Mouse (Mus musculus): ENCODE measurements around the gene Gpr143.
"Not testable (repeated sequence)": the region's sequence is repeated elsewhere in the genome, so short reads cannot be mapped to it uniquely, and the experiment has no call there.

Gpr143 gene

GRCm38 (mm10) chrX:152781720-152782403, at the start of gene Gpr143:
Gene Gpr143 (plus strand): TSS chrX:152781921.
- DNase-seq (ENCODE audit: low spot score) = peak; percentile 5

DNA sequence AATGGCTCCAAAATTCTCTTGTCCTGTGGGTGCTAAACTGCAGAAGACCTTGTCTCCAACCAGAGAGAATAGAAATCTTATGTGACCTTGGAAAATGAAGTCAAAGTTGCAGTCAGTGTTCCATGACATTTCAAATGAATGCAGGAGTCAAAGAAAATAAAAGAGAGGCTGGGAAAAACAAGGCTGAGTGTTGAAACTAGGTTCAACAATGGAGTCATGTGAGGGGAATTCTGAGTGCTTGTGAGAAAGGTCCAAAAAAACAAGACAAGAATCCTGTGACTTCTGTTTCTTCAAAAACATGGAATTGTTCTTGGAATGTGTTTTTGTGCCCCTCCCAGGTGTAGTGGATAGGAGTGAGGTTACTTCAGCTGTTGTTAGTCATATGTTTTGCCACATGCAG, 46.4 kb upstream of the Gpr143 start:
- DNase-seq (ENCODE audit: low spot score) = no peak

DNA sequence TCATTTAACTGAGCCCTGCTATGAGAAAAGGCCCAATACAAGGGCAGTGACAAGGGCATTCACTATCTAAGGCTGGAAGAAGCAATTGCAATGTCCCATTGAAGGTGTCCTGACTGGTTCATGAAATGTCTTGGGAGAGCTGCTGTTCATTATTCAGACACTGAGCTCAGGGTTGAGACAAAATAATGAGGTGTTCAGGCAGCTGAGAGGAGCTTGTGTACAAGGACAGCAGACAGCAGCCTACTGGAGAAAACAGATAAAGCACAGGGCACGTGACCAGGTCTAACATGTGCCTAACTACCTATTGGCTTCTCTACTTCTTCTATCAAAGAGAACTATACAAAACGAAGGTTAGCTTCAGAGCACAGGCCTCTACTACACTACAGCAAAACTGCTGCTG, 43.5 kb upstream of the Gpr143 start:
- DNase-seq (ENCODE audit: low spot score) = no peak

GRCm38 (mm10) chrX:152738759-152739368, 42.9 kb upstream of the Gpr143 start:
- no peak for DNase-seq (ENCODE audit: low spot score)

DNA sequence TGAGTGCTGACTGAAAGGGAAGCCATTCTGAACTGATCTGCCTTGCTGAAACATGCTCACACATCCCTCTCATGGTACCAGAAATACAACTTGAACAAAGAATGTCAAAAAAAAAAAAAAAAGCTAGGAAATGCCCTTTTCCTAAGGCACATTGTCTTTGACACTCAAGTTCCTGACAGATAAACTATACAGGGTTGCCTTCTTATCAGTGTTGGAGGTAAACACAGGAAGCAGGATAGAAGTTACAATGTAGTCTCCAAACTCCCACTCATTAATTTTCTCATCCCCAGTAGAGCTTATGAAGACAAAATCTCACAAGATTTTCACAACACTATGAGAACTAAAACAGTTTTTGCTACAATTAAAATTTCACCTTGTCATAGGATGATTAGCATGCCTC, 38.1 kb upstream of the Gpr143 start:
- no peak for DNase-seq (ENCODE audit: low spot score)

GRCm38 (mm10) chrX:152745925-152746324, 35.8 kb upstream of the Gpr143 start:
- no peak for DNase-seq (ENCODE audit: low spot score)

DNA sequence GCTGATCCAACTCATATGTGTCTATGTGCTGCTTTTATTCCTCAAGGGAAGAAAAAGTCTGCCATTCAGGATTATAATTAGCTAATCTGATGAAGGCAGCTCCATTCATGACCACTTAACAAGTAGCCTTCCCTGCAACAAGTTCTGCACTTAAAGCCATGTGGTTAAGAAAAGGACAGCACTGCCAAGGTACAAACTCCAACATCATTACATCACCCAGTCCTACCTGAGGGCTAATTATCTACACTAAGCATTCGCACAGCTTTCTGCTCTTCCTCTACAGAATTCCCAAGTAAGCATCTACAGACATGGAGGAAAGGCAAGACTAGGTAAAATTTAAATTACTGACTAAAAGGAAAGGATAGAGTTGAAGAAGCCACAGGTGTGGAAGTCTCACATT, 25.9 kb upstream of the Gpr143 start:
- no peak for DNase-seq (ENCODE audit: low spot score)

DNA sequence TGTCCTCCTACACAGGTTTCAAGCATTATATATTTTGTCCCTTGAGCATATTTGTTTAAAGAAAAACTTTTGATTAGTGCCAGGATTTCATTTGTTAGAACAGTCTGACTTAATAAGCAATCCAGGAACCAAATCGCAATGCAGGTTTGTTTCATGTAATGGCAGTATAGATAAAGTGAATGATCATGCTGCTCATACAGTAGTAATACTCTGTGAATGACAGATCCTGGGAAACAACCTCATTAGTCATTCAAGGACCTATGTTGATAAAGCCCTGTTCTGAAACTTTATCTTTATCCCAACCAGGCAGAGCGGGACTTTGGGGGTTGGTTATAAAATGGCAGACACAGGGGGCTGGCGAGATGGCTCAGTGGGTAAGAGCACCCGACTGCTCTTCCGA, 25.4 kb upstream of the Gpr143 start:
- DNase-seq (ENCODE audit: low spot score) = no peak

- DNase-seq (ENCODE audit: low spot score) = no peak
Observed at GRCm38 (mm10) chrX:152762437-152762836, 19.3 kb upstream of the Gpr143 start.

GRCm38 (mm10) chrX:152762855-152763254, 18.9 kb upstream of the Gpr143 start:
- DNase-seq (ENCODE audit: low spot score) = no peak

DNA sequence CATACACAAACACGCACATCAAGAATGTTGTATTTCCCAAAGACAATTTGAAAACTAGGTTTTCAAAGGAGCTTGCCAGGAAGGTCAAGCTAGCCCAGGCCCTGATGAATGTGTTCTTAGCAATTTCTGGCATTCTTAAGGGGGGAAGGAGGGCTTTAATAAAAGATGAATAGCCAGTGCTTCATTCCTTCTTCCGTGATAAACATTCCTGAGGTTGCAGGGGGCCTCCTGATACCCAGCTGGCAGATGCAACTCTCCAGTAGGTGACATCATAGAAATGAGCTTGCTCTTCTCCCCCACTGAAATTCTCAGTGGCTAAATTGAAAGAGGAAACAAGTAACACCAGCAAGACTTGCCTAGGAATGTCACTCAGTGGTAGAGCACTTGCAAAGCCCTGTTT, 17.6 kb upstream of the Gpr143 start:
- DNase-seq (ENCODE audit: low spot score) = no peak

GRCm38 (mm10) chrX:152768891-152769599, 12.7 kb upstream of the Gpr143 start, which contains the start of gene Shroom2:
Gene Shroom2 (minus strand): TSS chrX:152769465.
- peak; percentile 40 for DNase-seq (ENCODE audit: low spot score)

GRCm38 (mm10) chrX:152769600-152770157, 12.0 kb upstream of the Gpr143 start:
- DNase-seq (ENCODE audit: low spot score) = peak; percentile 77

DNA sequence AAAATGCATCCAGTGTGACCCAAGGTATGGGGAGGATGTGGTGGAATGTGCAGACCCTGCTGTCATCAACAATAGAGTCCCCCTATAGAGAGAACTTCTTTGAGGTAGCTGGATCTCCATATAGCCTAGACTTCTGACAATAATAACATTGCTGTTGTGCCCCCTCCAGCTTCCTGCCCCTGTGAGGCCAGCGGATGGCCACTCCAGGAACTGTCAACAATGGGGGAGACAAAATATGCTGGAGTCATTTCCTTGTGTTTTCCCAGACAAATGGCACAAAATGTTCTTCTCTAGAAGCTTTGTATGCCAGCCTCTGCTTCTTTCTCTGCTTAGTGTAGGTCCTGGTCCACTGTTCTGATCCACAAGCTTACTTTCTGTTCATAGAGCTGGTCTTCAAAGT, 6.4 kb downstream of the Gpr143 start:
- DNase-seq (ENCODE audit: low spot score) = no peak

DNA sequence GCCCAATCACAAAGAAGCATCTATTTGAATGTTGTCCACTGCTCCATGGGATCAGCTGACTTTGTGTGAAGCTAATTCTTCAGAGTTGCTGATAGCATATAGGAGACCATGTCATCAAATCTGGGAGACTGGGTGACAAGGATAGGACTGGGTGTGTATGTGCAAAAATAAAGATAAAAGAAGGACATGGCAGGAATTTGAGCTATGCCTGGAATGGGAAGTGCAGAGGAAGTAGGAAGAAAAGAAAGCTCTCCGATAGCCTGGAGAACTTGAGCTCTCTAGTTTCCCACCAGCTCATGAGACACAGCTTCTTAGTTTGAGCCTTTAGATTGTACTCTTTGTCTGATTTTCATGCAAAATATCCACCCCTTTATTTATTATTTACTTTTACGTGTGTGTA, 6.9 kb downstream of the Gpr143 start:
- DNase-seq (ENCODE audit: low spot score) = no peak

- DNase-seq (ENCODE audit: low spot score) = no peak
Observed at GRCm38 (mm10) chrX:152805317-152805716, 23.6 kb downstream of the Gpr143 start.

DNA sequence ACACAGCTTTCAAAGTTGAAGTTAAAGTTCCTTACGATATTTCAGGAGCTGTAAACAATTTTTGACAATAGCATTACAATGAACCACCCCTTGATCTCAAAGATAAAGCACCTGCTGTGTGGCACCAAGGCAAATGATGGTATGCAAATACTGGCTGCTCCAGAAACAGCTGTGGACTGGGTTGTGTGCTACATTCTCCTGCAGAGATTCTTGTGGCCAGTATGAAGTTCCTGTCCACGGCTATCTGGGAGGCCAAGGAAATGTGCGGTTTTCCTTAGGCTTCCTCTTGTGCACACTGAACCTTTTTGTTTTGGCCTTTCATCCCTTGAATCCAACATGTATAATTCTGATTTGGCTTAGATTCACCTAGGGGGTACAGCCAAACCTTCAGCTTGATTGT, 31.6 kb downstream of the Gpr143 start:
- no peak for DNase-seq (ENCODE audit: low spot score)

DNA sequence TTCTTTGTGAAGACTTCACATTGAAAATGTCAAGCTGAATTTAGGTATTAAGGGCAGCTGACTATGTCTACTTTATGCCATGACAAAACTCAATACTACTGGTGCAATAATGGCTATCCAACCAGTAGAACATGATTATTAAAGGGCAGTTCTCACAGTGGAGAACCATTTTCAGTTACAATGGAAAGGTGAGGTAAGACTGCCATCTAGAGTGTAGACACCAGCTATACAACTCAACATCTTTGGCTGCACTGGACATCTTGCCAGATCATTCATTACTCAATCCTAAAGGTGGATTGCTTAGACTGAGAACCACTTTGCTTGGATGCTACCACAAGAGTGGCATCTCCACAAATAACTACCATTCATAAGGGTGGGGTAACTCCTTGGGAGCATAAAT, 37.3 kb downstream of the Gpr143 start:
- DNase-seq (ENCODE audit: low spot score) = no peak

DNA sequence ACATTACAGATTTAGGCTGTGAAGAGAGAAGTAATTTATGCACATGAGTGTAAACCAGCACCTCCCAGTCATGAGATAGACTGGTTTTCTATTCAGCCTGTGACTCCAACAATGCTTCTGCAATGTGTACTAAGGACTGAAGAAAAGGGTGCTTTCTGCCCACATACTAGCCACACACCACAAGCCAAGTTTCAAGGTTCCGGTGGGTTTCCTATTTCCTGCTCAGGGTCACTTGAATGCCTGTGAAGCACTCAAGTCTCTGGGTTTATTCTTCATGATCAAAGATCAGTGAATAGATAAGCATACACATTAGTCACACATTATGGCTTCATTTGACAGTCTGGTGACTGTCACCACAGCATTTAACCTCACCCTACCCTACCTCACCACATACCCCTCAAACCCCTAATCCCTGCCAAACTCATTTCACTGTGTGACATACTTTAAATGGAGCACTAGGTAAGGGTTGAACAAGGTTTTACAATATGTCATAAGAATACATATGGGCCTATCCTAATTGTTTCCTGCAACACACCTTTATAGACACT, 49.4 kb downstream of the Gpr143 start:
- not testable (repeated sequence) for DNase-seq (ENCODE audit: low spot score)

- not testable (repeated sequence) for DNase-seq (ENCODE audit: low spot score)
Observed at GRCm38 (mm10) chrX:152834940-152835339, 53.2 kb downstream of the Gpr143 start.

DNA sequence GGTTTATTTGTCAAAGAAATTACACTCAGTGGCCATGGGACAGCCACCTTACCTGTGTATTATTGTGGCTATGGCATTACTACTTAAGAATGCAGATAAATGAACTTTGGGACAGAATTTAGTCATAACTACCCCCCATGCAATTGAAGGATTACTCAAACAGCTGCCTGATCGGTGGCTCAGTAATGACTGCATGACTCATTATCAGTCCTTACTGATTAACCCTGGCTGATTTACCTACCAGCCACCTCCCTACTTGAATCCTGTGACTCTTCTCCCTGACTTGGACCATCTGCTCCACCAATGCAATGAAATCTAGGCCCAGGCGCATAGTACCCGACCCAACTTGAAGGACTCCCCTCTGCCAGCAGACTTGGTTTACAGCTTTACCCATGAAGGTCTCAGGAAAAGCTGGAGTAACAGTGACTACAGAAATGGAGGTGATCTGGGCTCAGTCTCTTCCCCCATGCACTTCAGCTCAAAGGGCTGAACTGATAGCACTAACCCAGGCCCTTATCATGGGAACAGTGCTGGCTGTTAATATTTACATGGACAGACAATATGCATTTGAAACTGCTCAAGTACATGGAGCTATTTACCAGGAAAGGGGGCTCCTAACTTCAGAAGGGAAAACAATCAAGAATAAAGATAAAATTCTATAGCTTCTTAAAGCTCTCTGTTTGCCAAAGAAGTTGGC, 73.5 kb downstream of the Gpr143 start:
- DNase-seq (ENCODE audit: low spot score) = no peak

Measured in testis, postnatal 14 days (tissue).